Mouse (Mus musculus) MN1 (cell line): Measurements from ENCODE around the gene Rsl1d1.
A peak's percentile ranks its signal among the peaks of the same experiment; 100 is the strongest.

Source experiments
- DNase-seq: peaks from one replicate; pipeline ENCODE4 v3.0.0-alpha.2; 2016; ENCODE audit warnings: low spot score

Rsl1d1 gene

GRCm38 (mm10) chr16:11202571-11203554 is at the start of gene Rsl1d1:
Rsl1d1 (minus strand) TSS chr16:11203331.
- DNase-seq: peak; percentile 96

GRCm38 (mm10) chr16:11247791-11248190 is 44.7 kb upstream of the Rsl1d1 start:
- DNase-seq: no peak

- DNase-seq: no peak
Observed at GRCm38 (mm10) chr16:11245767-11246166, 42.6 kb upstream of the Rsl1d1 start.

- DNase-seq: no peak
Observed at GRCm38 (mm10) chr16:11242401-11242800, 39.3 kb upstream of the Rsl1d1 start.

- no peak for DNase-seq
Observed at GRCm38 (mm10) chr16:11217801-11218200, 14.7 kb upstream of the Rsl1d1 start.

- peak; percentile 14 for DNase-seq
Observed at GRCm38 (mm10) chr16:11203600-11204390, 664 bp upstream of the Rsl1d1 start.

GRCm38 (mm10) chr16:11201740-11202394 is 1.3 kb downstream of the Rsl1d1 start:
- DNase-seq: no peak

GRCm38 (mm10) chr16:11200247-11200646 is 2.9 kb downstream of the Rsl1d1 start:
- no peak for DNase-seq

GRCm38 (mm10) chr16:11198467-11198866 is 4.7 kb downstream of the Rsl1d1 start:
- DNase-seq: peak; percentile 45

- no peak for DNase-seq
Observed at GRCm38 (mm10) chr16:11197052-11197451, 6.1 kb downstream of the Rsl1d1 start.

GRCm38 (mm10) chr16:11193231-11193630 is 9.9 kb downstream of the Rsl1d1 start:
- no peak for DNase-seq

- DNase-seq: peak; percentile 15
Observed at GRCm38 (mm10) chr16:11190150-11190549, 13.0 kb downstream of the Rsl1d1 start.

GRCm38 (mm10) chr16:11177404-11177803 is 25.7 kb downstream of the Rsl1d1 start:
- DNase-seq: no peak

GRCm38 (mm10) chr16:11176884-11177244 is 26.3 kb downstream of the Rsl1d1 start:
- DNase-seq: no peak

GRCm38 (mm10) chr16:11176208-11176883 is 26.8 kb downstream of the Rsl1d1 start, which contains the start of gene Zc3h7a:
Zc3h7a (minus strand) TSS chr16:11176393.
- DNase-seq: peak; percentile 93

- DNase-seq: peak; percentile 74
Observed at GRCm38 (mm10) chr16:11175489-11176207, 27.5 kb downstream of the Rsl1d1 start.

- DNase-seq: no peak
Observed at GRCm38 (mm10) chr16:11175100-11175488, 28.0 kb downstream of the Rsl1d1 start.

- peak; percentile 68 for DNase-seq
Observed at GRCm38 (mm10) chr16:11174671-11175081, 28.5 kb downstream of the Rsl1d1 start.

GRCm38 (mm10) chr16:11171679-11172078 is 31.5 kb downstream of the Rsl1d1 start:
- no peak for DNase-seq

- no peak for DNase-seq
Observed at GRCm38 (mm10) chr16:11166431-11166830, 36.7 kb downstream of the Rsl1d1 start.

- DNase-seq: no peak
Observed at GRCm38 (mm10) chr16:11164695-11165255, 38.4 kb downstream of the Rsl1d1 start.
